Mouse (Mus musculus): ENCODE measurements around the gene Fignl2.

The Fignl2 gene

GRCm38 (mm10) chr15:101011352-101011751 lies 67.0 kb downstream of the Fignl2 start:
- no peak for DNase-seq (ENCODE audit: low spot score in 2 of 2)

DNA sequence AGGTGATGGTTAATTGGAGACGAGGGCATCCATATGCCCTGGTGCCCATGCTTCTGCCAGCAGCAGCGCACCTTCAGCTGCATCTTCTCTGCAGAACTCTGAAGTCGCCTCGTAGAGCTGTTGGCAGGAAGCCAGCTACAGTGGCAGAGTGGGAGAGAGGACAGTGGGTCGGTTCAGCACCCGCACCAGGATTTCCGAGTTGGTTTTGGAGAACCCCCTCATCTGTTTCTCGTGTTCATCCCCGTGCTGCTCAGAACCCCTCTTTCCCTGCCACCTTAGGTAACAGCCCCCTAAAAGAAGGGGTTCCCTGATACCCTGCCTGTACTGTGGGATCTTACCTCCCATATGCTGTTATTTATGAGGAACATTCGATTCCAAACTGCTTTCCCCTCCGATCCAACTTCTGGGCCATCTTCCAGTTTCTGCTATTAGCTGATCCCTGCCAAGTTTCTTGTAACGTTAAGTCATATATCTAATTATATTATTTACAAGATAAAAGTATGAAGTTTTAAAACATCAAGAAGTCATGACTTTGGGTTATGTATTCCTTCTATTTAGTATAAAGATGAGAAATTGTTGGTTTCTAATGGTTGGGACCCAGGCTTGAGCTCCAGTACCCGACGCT lies 69.9 kb downstream of the Fignl2 start:
- DNase-seq (ENCODE audit: low spot score in 2 of 2), result no peak

DNA sequence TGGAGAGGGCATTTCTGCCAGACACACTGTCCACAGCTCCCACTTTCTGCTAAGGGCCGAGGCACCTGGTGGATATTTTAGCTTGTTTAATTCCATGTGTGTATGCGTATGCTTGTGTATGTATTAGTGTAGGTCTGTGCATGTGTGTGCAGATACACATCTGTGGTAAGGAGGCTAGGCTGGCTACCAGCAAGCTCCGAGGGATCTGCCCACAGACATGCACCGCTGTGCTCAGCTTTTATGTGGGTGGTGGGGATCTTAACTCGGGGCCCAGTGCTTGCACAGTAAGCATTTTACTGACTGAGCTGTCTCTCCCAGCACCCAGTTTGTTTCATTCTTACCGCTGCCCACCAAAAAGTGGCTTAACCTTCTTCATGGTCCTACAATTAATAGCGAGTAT lies 71.1 kb downstream of the Fignl2 start:
- DNase-seq (ENCODE audit: low spot score in 2 of 2), result no peak

- DNase-seq (ENCODE audit: low spot score in 2 of 2), result no peak
Observed at GRCm38 (mm10) chr15:101006251-101007040, 71.9 kb downstream of the Fignl2 start.

DNA sequence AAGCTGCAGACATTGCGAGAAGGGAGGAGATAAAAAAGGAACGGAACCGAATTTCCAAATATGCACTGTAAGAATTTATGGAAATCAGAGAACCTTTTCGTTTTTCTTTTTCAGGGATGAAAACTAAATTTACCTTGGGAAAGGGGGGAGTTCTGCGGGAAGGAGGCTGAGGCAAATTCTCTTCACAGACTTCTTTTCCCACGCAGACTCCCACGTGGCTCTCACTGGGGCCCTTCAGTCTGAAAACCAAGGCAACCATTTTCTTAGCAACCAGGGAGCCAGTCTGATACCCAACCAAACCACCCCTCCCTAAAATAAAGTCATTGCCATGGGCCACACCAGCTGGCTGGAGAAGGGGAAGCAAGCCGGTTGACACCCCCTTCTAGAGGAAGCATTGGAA lies 72.7 kb downstream of the Fignl2 start:
- no peak for DNase-seq (ENCODE audit: low spot score in 2 of 2)

- no peak for DNase-seq (ENCODE audit: low spot score in 2 of 2)
Observed at GRCm38 (mm10) chr15:101004538-101004937, 73.8 kb downstream of the Fignl2 start.

DNA sequence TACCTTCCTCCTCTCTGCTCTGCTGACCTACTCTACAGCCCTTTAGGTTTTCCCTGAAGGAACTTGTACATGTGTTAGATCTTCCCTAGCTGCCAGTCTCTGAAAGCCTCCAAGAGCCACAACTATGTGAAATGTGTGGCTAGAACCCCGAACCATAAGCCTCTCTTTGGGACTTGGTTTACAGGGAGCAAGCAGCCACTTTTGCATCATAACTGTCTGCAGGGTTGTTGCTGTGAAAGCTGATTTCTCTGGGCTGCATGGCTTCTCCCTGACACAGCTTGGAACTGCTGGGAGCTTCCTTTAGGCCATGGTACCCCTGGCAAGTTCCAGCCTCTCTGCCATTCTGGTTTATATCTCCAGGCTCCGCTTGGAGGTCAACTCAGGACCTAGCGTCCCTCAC lies 75.9 kb downstream of the Fignl2 start:
- DNase-seq (ENCODE audit: low spot score in 2 of 2), result no peak

DNA sequence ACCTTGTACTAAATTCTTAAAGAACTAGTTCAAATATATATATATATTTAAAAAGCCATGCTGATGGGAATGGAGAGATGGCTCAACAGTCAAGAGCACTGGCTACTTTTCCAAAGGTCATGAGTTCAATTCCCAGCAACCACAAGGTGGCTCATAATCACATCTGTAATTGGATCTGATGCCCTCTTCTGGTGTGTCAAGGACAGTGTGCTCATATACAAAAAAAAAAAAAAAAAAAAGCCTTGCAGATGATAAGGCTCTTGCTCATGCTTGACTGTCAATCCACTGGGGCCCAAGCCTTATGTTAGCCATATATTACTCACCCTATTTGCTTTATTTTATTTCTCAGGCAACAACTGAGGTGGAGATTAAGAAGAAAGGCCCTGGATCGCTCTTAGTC lies 76.7 kb downstream of the Fignl2 start:
- DNase-seq (ENCODE audit: low spot score in 2 of 2), result no peak

Data from spleen, postnatal 36 days (tissue).